Mouse (Mus musculus) thymus, adult 2 months (tissue): ENCODE measurements at regions not wholly inside any gene's neighbourhood (a gene's known extent, or its start where the extent isn't known, plus 50 kb on each side); places are given as distances from the start of the nearest gene placed in this dataset.

Experiments used
- CTCF ChIP-seq: fragments of 200-500 bp; IDR thresholded peaks from 2 replicates; pipeline ENCODE4 v1.5.1; 2012; ENCODE audit warnings: mild to moderate bottlenecking, control low read depth, low read length, moderate library complexity, borderline replicate concordance; ENCODE audit not compliant: control insufficient read depth, poor library complexity, insufficient read depth; ENCODE audit errors: extremely low read depth
- POLR2A ChIP-seq: fragments of 200-500 bp; IDR thresholded peaks from 2 replicates; pipeline ENCODE4 v1.6.1; 2012; ENCODE audit warnings: mild to moderate bottlenecking, low read length, control low read depth, moderate library complexity; ENCODE audit not compliant: control insufficient read depth, poor library complexity, insufficient read depth; ENCODE audit errors: extremely low read depth

DNA sequence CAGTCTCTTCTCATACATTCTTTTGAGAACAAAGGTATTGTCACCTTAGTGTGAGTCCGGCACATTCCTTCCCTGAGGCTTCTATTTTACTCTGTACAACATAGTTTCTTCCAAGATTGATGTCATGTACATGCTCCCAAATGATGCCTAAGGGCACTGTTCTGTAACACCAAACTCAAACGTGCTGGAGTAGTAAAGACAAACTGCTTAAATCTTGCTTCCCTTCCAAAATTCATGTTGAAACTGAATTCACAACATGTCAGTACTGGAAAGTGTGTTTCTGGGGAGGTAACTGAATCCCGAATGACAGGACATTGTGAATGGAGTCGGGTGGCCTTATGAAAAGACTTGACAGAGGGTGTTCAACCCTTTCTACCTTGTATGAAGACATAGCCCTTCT, 848.8 kb upstream of the Lrrc6 start:
- no peak for TF ChIP-seq POLR2A
- no peak for TF ChIP-seq CTCF
